Mouse (Mus musculus): ENCODE measurements around the gene Myocd.

GRCm38 (mm10) chr11:65250366-65250765, 19.4 kb downstream of the Myocd start:
- no peak for TF ChIP-seq CTCF (conservative IDR thresholded peaks at IDR 0.05; ENCODE audit: low read length)
- no peak for TF ChIP-seq NANOG (IDR thresholded peaks at IDR 0.05; ENCODE audit: borderline replicate concordance, low read length)
- no peak for TF ChIP-seq POU5F1 (IDR thresholded peaks at IDR 0.05; ENCODE audit: borderline replicate concordance, low read length)

All from E14TG2a.4 (cell line).